Mouse (Mus musculus) erythroblast, embryonic 14.5 days (primary cell): ENCODE measurements around the gene Bnipl. TPM values are rescaled to one million over a fixed set of nuclear protein-coding genes. Genes with fewer than 3 reads are reported as not detected.

ENCODE experiments used
- H3K27me3 ChIP-seq: 2 replicates; pipeline ENCODE4 v1.6.1; 2012; ENCODE audit warnings: inconsistent platforms; ENCODE audit not compliant: control insufficient read depth
- H3K36me3 ChIP-seq: 2 replicates; pipeline ENCODE4 v1.6.1; 2012; ENCODE audit warnings: mild to moderate bottlenecking, inconsistent platforms; ENCODE audit not compliant: control insufficient read depth
- H3K4me1 ChIP-seq: 2 replicates; pipeline ENCODE4 v1.6.1; 2012; ENCODE audit warnings: inconsistent platforms; ENCODE audit not compliant: control insufficient read depth
- H3K4me3 ChIP-seq: replicated peaks from 2 replicates; pipeline ENCODE3; 2012; ENCODE audit warnings: moderate library complexity, mild to moderate bottlenecking, inconsistent platforms
- H3K9me3 ChIP-seq: 2 replicates; pipeline ENCODE4 v1.6.1; 2012; ENCODE audit warnings: low read length, inconsistent platforms, mixed read lengths; ENCODE audit not compliant: control insufficient read depth
- GATA1 ChIP-seq: IDR thresholded peaks from 2 replicates; pipeline ENCODE4 v1.6.1; 2012; ENCODE audit warnings: low read length, inconsistent platforms, mixed read lengths
- TAL1 ChIP-seq: IDR thresholded peaks from 3 replicates; pipeline ENCODE4 v1.6.1; 2012; ENCODE audit warnings: low read length, inconsistent platforms, mixed read lengths
- polyA plus RNA-seq: library from polyadenylated mRNA; stranded (reverse); fragments of >175 nt; gene quantifications from 2 replicates; pipeline ENCODE4 v1.2.3, GENCODE M21; 2012

Gene Bnipl
- polyA plus RNA-seq, 1 experiment: not detected

GRCm38 (mm10) chr3:95210585-95210984 is 40.4 kb downstream of the Bnipl start:
- Histone ChIP-seq H3K4me1 (peaks cover 18% of the 10 kb centered on the region), H3K36me3 (peaks cover 97% of the 10 kb centered on the region), H3K9me3 (no peaks in the 10 kb centered on the region), H3K4me3 (no peak overlapping the region), H3K27me3 (no peaks in the 10 kb centered on the region)
- TF ChIP-seq TAL1 (no peak), GATA1 (no peak)

- TF ChIP-seq GATA1: no peak
- no peak for TF ChIP-seq TAL1
- no peaks in the 10 kb centered on the region for H3K9me3 ChIP-seq
- peaks cover 97% of the 10 kb centered on the region for H3K36me3 ChIP-seq
- peaks cover 7% of the 10 kb centered on the region for H3K4me1 ChIP-seq
- H3K27me3 ChIP-seq: no peaks in the 10 kb centered on the region
- H3K4me3 ChIP-seq: no peak overlapping the region
These were observed 42.7 kb downstream of the Bnipl start for GRCm38 (mm10) chr3:95208286-95208685.

GRCm38 (mm10) chr3:95203880-95204279 is 47.1 kb downstream of the Bnipl start:
- TF ChIP-seq GATA1 (no peak), TAL1 (no peak)
- Histone ChIP-seq H3K4me3 (no peak overlapping the region), H3K27me3 (no peaks in the 10 kb centered on the region), H3K36me3 (peaks cover 100% of the 10 kb centered on the region), H3K9me3 (no peaks in the 10 kb centered on the region), H3K4me1 (no peaks in the 10 kb centered on the region)

- Histone ChIP-seq H3K36me3 (peaks cover 100% of the 10 kb centered on the region), H3K27me3 (no peaks in the 10 kb centered on the region), H3K4me1 (no peaks in the 10 kb centered on the region), H3K4me3 (no peak overlapping the region), H3K9me3 (no peaks in the 10 kb centered on the region)
- TF ChIP-seq GATA1 (no peak), TAL1 (no peak)
These were observed 50.4 kb downstream of the Bnipl start for GRCm38 (mm10) chr3:95200562-95200961.

- H3K27me3 ChIP-seq: no peaks in the 10 kb centered on the region
- H3K4me3 ChIP-seq: no peak overlapping the region
- H3K9me3 ChIP-seq: no peaks in the 10 kb centered on the region
- TF ChIP-seq TAL1: no peak
- no peak for TF ChIP-seq GATA1
- H3K4me1 ChIP-seq: no peaks in the 10 kb centered on the region
- H3K36me3 ChIP-seq: peaks cover 100% of the 10 kb centered on the region
These were observed 50.9 kb downstream of the Bnipl start for GRCm38 (mm10) chr3:95200132-95200531.

- Histone ChIP-seq H3K36me3 (peaks cover 100% of the 10 kb centered on the region), H3K9me3 (no peaks in the 10 kb centered on the region), H3K4me3 (no peak overlapping the region), H3K27me3 (no peaks in the 10 kb centered on the region), H3K4me1 (no peaks in the 10 kb centered on the region)
- no peak for TF ChIP-seq GATA1
- no peak for TF ChIP-seq TAL1
These were observed 51.9 kb downstream of the Bnipl start for GRCm38 (mm10) chr3:95199101-95199500.

- Histone ChIP-seq H3K4me3 (no peak overlapping the region), H3K27me3 (no peaks in the 10 kb centered on the region), H3K9me3 (no peaks in the 10 kb centered on the region), H3K4me1 (no peaks in the 10 kb centered on the region), H3K36me3 (peaks cover 98% of the 10 kb centered on the region)
- TF ChIP-seq GATA1 (no peak), TAL1 (no peak)
These were observed 55.2 kb downstream of the Bnipl start for GRCm38 (mm10) chr3:95195772-95196171.

GRCm38 (mm10) chr3:95194721-95195135 is 56.3 kb downstream of the Bnipl start:
- H3K4me3 ChIP-seq: no peak overlapping the region
- H3K4me1 ChIP-seq: no peaks in the 10 kb centered on the region
- TF ChIP-seq GATA1 (no peak), TAL1 (no peak)
- peaks cover 98% of the 10 kb centered on the region for H3K36me3 ChIP-seq
- H3K9me3 ChIP-seq: no peaks in the 10 kb centered on the region
- no peaks in the 10 kb centered on the region for H3K27me3 ChIP-seq

Other genes with a start within 250 kb of the Bnipl start
- 0.61 and 0.79 TPM in 2 replicates for gene Zfp687, start 235.7 kb downstream of the Bnipl start, polyA plus RNA-seq
- gene Psmd4, start 208.6 kb downstream of the Bnipl start, polyA plus RNA-seq: 17.0 and 20.7 TPM in 2 replicates
- 1.5 and 2.3 TPM in 2 replicates for gene Pip5k1a, start 144.3 kb downstream of the Bnipl start, polyA plus RNA-seq
- 16.8 and 18.2 TPM in 2 replicates for gene Vps72, start 140.2 kb downstream of the Bnipl start, polyA plus RNA-seq
- gene Tmod4, start 126.7 kb downstream of the Bnipl start, polyA plus RNA-seq: not detected in 2 replicates
- gene Scnm1, start 117.2 kb downstream of the Bnipl start, polyA plus RNA-seq: 0.63 and 0.86 TPM in 2 replicates
- 0.90 and 1.1 TPM in 2 replicates for gene Lysmd1, start 117.1 kb downstream of the Bnipl start, polyA plus RNA-seq
- gene Tnfaip8l2, start 108.8 kb downstream of the Bnipl start, polyA plus RNA-seq: 0.04 and 0.17 TPM in 2 replicates
- gene Sema6c, start 90.7 kb downstream of the Bnipl start, polyA plus RNA-seq: 0.01 and 0.04 TPM in 2 replicates
- gene Gabpb2, start 33.3 kb downstream of the Bnipl start, polyA plus RNA-seq: 0.29 and 0.30 TPM in 2 replicates
- gene Cdc42se1, start 22.5 kb downstream of the Bnipl start, polyA plus RNA-seq: 6.8 and 8.0 TPM in 2 replicates
- gene Mllt11, start 19.0 kb downstream of the Bnipl start, polyA plus RNA-seq: 0.09 TPM in 2 replicates
- not detected in 2 replicates for gene Gm128, start 9.6 kb downstream of the Bnipl start, polyA plus RNA-seq
- gene Mindy1, start 30.2 kb upstream of the Bnipl start, polyA plus RNA-seq: 6.4 and 7.1 TPM in 2 replicates
- gene Prune1, start 30.9 kb upstream of the Bnipl start, polyA plus RNA-seq: 0.06 and 0.08 TPM in 2 replicates
- gene Anxa9, start 56.0 kb upstream of the Bnipl start, polyA plus RNA-seq: 0.03 and 0.06 TPM in 2 replicates
- 5.9 and 9.3 TPM in 2 replicates for gene Cers2, start 63.6 kb upstream of the Bnipl start, polyA plus RNA-seq
- gene Setdb1, start 106.0 kb upstream of the Bnipl start, polyA plus RNA-seq: 0.42 and 0.62 TPM in 2 replicates
- not detected in 2 replicates for gene 4930558C23Rik, start 151.6 kb upstream of the Bnipl start, polyA plus RNA-seq
- gene Arnt, start 183.2 kb upstream of the Bnipl start, polyA plus RNA-seq: 1.5 and 2.0 TPM in 2 replicates
- gene Ctsk, start 248.1 kb upstream of the Bnipl start, polyA plus RNA-seq: not detected in 2 replicates